Mouse (Mus musculus) CD4-positive helper T cell, adult 2 months (primary cell): ENCODE measurements at regions not wholly inside any gene's neighbourhood (a gene's known extent, or its start where the extent isn't known, plus 50 kb on each side); places are given as distances from the start of the nearest gene placed in this dataset.
"Not testable (repeated sequence)": the region's sequence is repeated elsewhere in the genome, so short reads cannot be mapped to it uniquely, and the experiment has no call there.

Experiments
- DNase-seq: peaks from one replicate; pipeline ENCODE4 v3.0.0-alpha.2; 2012; ENCODE audit warnings: low read depth, missing footprints, low spot score

GRCm38 (mm10) chr19:27128501-27128900 lies 87.8 kb upstream of the Vldlr start:
- not testable (repeated sequence) for DNase-seq

- DNase-seq = no peak
Observed at GRCm38 (mm10) chr19:27134360-27134759, 81.9 kb upstream of the Vldlr start.

GRCm38 (mm10) chr19:27140892-27141291 lies 75.4 kb upstream of the Vldlr start:
- DNase-seq = no peak

GRCm38 (mm10) chr19:27142181-27142580 lies 74.1 kb upstream of the Vldlr start:
- no peak for DNase-seq

GRCm38 (mm10) chr19:27147404-27147803 lies 68.9 kb upstream of the Vldlr start:
- no peak for DNase-seq

GRCm38 (mm10) chr19:27148330-27148729 lies 68.0 kb upstream of the Vldlr start:
- DNase-seq = no peak

GRCm38 (mm10) chr19:27149567-27149966 lies 66.7 kb upstream of the Vldlr start:
- DNase-seq = no peak

- DNase-seq = no peak
Observed at GRCm38 (mm10) chr19:27161933-27162332, 54.4 kb upstream of the Vldlr start.
